Mouse (Mus musculus): Measurements from ENCODE around the gene Ccm2. TPM values are rescaled to one million over a fixed set of nuclear protein-coding genes. Genes with fewer than 3 reads are reported as not detected.
"Not testable (repeated sequence)": the region's sequence is repeated elsewhere in the genome, so short reads cannot be mapped to it uniquely, and the experiment has no call there.

Ccm2 gene
- 10 to 100 TPM; 32.0 to 45.7 TPM for total RNA-seq (2021)
- long read RNA-seq, experiment 1, transcript Ccm2-201 (10 exons, 1,858 nt): major isoform, 66 of 83 reads
- long read RNA-seq, experiment 1, partial matches to known transcripts: 7 of 83 reads
- long read RNA-seq, experiment 1, other reads (novel, unspliced or antisense): 10 of 83 reads
- long read RNA-seq, experiment 2, transcript Ccm2-201 (10 exons, 1,858 nt): major isoform, 14 of 23 reads
- long read RNA-seq, experiment 2, partial matches to known transcripts: 3 of 23 reads
- long read RNA-seq, experiment 2, other reads (novel, unspliced or antisense): 6 of 23 reads

GRCm38 (mm10) chr11:6546205-6547013 lies at the start of gene Ccm2:
Gene Ccm2, plus strand, starts transcription at chr11:6546887.
- DNase-seq: peak; percentile 99

GRCm38 (mm10) chr11:6497311-6497948 lies 49.3 kb upstream of the Ccm2 start:
- DNase-seq: no peak

GRCm38 (mm10) chr11:6502506-6502905 lies 44.2 kb upstream of the Ccm2 start:
- DNase-seq: no peak

- DNase-seq: no peak
Observed at GRCm38 (mm10) chr11:6504226-6504625, 42.5 kb upstream of the Ccm2 start.

- DNase-seq: no peak
Observed at GRCm38 (mm10) chr11:6504689-6505088, 42.0 kb upstream of the Ccm2 start.

- DNase-seq: no peak
Observed at GRCm38 (mm10) chr11:6506516-6506915, 40.2 kb upstream of the Ccm2 start.

- no peak for DNase-seq
Observed at GRCm38 (mm10) chr11:6508269-6508876, 38.3 kb upstream of the Ccm2 start.

- DNase-seq: no peak
Observed at GRCm38 (mm10) chr11:6514837-6515236, 31.9 kb upstream of the Ccm2 start.

GRCm38 (mm10) chr11:6519491-6520033 lies 27.1 kb upstream of the Ccm2 start:
- no peak for DNase-seq

GRCm38 (mm10) chr11:6520507-6521173 lies 26.0 kb upstream of the Ccm2 start, which contains the start of gene Myo1g:
Gene Myo1g, minus strand, starts transcription at chr11:6520965.
- DNase-seq: peak in 1 of 2 experiments; percentile 32

GRCm38 (mm10) chr11:6522782-6523525 lies 23.7 kb upstream of the Ccm2 start:
- no peak for DNase-seq

GRCm38 (mm10) chr11:6523662-6524088 lies 23.0 kb upstream of the Ccm2 start:
- DNase-seq: no peak

- no peak for DNase-seq
Observed at GRCm38 (mm10) chr11:6524165-6524879, 22.4 kb upstream of the Ccm2 start.

GRCm38 (mm10) chr11:6524880-6525238 lies 21.8 kb upstream of the Ccm2 start:
- DNase-seq: no peak

GRCm38 (mm10) chr11:6525241-6525640 lies 21.4 kb upstream of the Ccm2 start:
- DNase-seq: no peak

- DNase-seq: not testable (repeated sequence)
Observed at GRCm38 (mm10) chr11:6526526-6527255, 20.0 kb upstream of the Ccm2 start.

- DNase-seq: no peak
Observed at GRCm38 (mm10) chr11:6527256-6528185, 19.2 kb upstream of the Ccm2 start.

Measured in adrenal gland, postnatal 36 days (tissue).